Mouse (Mus musculus) stomach, postnatal 0 days (tissue): ENCODE measurements around the gene Prrc2a. TPM values are rescaled to one million over a fixed set of nuclear protein-coding genes. Genes with fewer than 3 reads are reported as not detected.

Source experiments
- ATAC-seq: fragments of 200-750 bp; cut with Nextera tagmentation; 2 replicates; pipeline ENCODE4 v1.8.0; 2017; ENCODE audit not compliant: low FRiP score, low TSS enrichment
- DNase-seq: peaks from one replicate; pipeline ENCODE4 v3.0.0-alpha.2; 2016; ENCODE audit warnings: low spot score
- H3K27ac ChIP-seq: fragments of 300-500 bp; sonication (generic); replicated peaks from 2 replicates; pipeline ENCODE4 v1.5.1; 2014; ENCODE audit warnings: mild to moderate bottlenecking, control low read depth
- H3K27me3 ChIP-seq: fragments of 300-500 bp; sonication (generic); 2 replicates; pipeline ENCODE4 v1.6.1; 2014; ENCODE audit warnings: low read length; ENCODE audit not compliant: control insufficient read depth, insufficient read depth
- H3K36me3 ChIP-seq: fragments of 300-500 bp; sonication (generic); 2 replicates; pipeline ENCODE4 v1.6.1; 2014; ENCODE audit warnings: low read length, mixed read lengths; ENCODE audit not compliant: control insufficient read depth, insufficient read depth
- H3K4me1 ChIP-seq: fragments of 300-500 bp; sonication (generic); replicated peaks from 2 replicates; pipeline ENCODE4 v1.6.1; 2014; ENCODE audit warnings: antibody characterized with exemption; ENCODE audit not compliant: control insufficient read depth, insufficient read depth
- H3K4me2 ChIP-seq: fragments of 300-500 bp; sonication (generic); replicated peaks from 2 replicates; pipeline ENCODE4 v1.6.1; 2014; ENCODE audit warnings: low read depth, mild to moderate bottlenecking, control low read depth, moderate library complexity
- H3K4me3 ChIP-seq: fragments of 300-500 bp; sonication (generic); 2 replicates; pipeline ENCODE4 v1.5.1; 2014; ENCODE audit warnings: low read depth, low read length, control low read depth
- H3K9ac ChIP-seq: fragments of 300-500 bp; sonication (generic); 2 replicates; pipeline ENCODE4 v1.6.1; 2014; ENCODE audit warnings: mild to moderate bottlenecking, low read length, control low read depth, mixed read lengths
- H3K9me3 ChIP-seq: fragments of 300-500 bp; sonication (generic); 2 replicates; pipeline ENCODE4 v1.6.1; 2016; ENCODE audit warnings: low read length; ENCODE audit not compliant: control insufficient read depth
- CTCF ChIP-seq: IDR thresholded peaks from 2 replicates; pipeline ENCODE4 v1.5.1; 2016; ENCODE audit warnings: antibody characterized with exemption, low read depth, mild to moderate bottlenecking, moderate library complexity
- EP300 ChIP-seq: optimal IDR thresholded peaks from 2 replicates; pipeline ENCODE3; 2016; ENCODE audit warnings: antibody characterized with exemption
- WGBS: fragments of 180-500 bp; shearing (Covaris S2); extraction: QIAGEN DNeasy Blood & Tissue Kit; methylation state at CpG from one replicate; pipeline ENCODE4 v1.1.7; 2014; 5-methylcytosine and 5-hydroxymethylcytosine counted together
- polyA plus RNA-seq: library from polyadenylated mRNA; unstranded; fragments of >200 nt; fragmentation: Nextera tagmentation; extraction: Ambion mirVana; gene quantifications from 2 replicates; pipeline ENCODE4 v1.2.1, GENCODE M21; 2015

Gene Prrc2a
- polyA plus RNA-seq, 1 experiment from 2014 or later, result 49.3 TPM

GRCm38 (mm10) chr17:35121143-35121799 lies 43.4 kb downstream of the Prrc2a start, which contains the start of gene Gpank1:
Gene Gpank1, plus strand, starts transcription at chr17:35121455.
- peak within 1 kb of the TSS; percentile 97 for H3K4me2 ChIP-seq
- H3K4me3 ChIP-seq, result peak within 1 kb of the TSS; percentile 91
- H3K4me1 ChIP-seq, result no peaks in the 10 kb centered on the region
- TF ChIP-seq EP300, result no peak
- 0 out of 2 replicates have a peak, but pooled peaks have one; percentile 1 for TF ChIP-seq CTCF
- peak within 1 kb of the TSS; percentile 96 for H3K27ac ChIP-seq
- peak; percentile 93 for ATAC-seq
- H3K27me3 ChIP-seq, result no peaks in the 10 kb centered on the region
- peak; percentile 98 for DNase-seq
- under 1% methylated on average over 49 of the region's 50 CpGs for WGBS
- peak within 1 kb of the TSS; percentile 94 for H3K9ac ChIP-seq
- H3K36me3 ChIP-seq, result peaks cover 7% of the 10 kb centered on the region
- H3K9me3 ChIP-seq, result no peaks in the 10 kb centered on the region

- Histone ChIP-seq H3K9ac (peak overlapping the region; percentile 94), H3K4me2 (peak overlapping the region; percentile 97), H3K4me1 (no peaks in the 10 kb centered on the region), H3K27ac (peak overlapping the region; percentile 78), H3K36me3 (peaks cover 7% of the 10 kb centered on the region), H3K4me3 (peak overlapping the region; percentile 91), H3K9me3 (no peaks in the 10 kb centered on the region), H3K27me3 (no peaks in the 10 kb centered on the region)
- DNase-seq, result peak; percentile 60
- TF ChIP-seq EP300 (no peak), CTCF (no peak)
- WGBS, result under 1% methylated on average over 33 of the region's 33 CpGs
- no peak; the same call in 1 of the 2 replicates for ATAC-seq
Observed at GRCm38 (mm10) chr17:35120745-35121142, 44.0 kb downstream of the Prrc2a start.

DNA sequence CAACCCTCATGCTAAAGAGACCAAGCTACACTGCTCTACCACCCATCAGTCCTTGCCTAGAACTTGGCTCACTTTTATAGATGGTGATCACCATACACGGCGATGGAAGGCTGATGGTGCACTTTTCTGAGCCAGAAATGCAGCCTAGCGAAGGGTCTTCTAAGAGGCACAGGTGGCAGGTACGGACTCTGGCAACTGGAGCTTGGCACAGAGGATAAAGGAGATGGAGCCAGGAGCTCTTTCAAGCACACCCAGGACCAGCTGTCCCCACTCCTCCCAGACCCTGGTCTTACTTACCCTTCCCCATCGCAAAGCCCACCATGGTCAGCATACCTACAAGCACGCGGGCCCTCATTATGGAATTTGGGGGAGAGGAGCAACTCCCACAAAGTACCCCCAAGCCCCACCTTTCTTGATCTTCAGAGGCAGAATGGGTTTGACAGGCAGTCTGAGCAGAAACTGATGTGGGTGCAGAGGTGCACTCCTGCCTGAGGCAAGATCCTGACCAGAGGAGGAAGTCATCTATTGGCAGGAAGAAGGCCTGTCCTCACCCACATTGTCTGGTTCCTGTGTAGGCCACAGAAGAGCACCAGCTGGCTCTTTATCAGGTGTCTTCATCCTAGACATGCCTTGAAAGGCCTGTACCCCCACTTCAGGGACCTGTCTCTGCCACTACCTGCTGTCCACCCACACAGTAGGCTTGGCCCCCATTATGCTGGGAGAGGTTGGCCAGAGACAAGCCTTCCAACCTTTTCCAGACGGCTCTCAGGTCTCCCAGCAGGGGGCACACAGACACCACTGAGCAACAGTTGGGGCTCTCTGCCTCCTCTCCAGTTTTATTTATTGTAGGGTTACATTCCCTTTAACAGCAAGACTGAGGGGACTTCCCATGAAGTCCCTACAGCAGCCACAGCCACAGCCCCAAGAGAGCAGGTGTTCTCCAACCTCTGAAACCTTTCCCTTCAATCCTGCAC lies 49.4 kb downstream of the Prrc2a start, which contains the start of gene Ly6g5b:
Gene Ly6g5b, minus strand, starts transcription at position 383 of the 974 bp plus-strand sequence.
- no peak within 1 kb of the TSS for H3K4me2 ChIP-seq
- DNase-seq, result peak; percentile 65
- H3K9ac ChIP-seq, result no peak within 1 kb of the TSS
- H3K4me3 ChIP-seq, result no peak within 1 kb of the TSS
- ATAC-seq, result no peak
- TF ChIP-seq EP300, result no peak
- peak; percentile 74 for TF ChIP-seq CTCF
- 84% methylated on average over 8 of the region's 8 CpGs for WGBS
- peaks cover 11% of the 10 kb centered on the region for H3K36me3 ChIP-seq
- H3K27me3 ChIP-seq, result no peaks in the 10 kb centered on the region
- no peaks in the 10 kb centered on the region for H3K4me1 ChIP-seq
- H3K27ac ChIP-seq, result no peak within 1 kb of the TSS
- H3K9me3 ChIP-seq, result no peaks in the 10 kb centered on the region

GRCm38 (mm10) chr17:35111774-35112173 lies 52.9 kb downstream of the Prrc2a start:
- Histone ChIP-seq H3K4me3 (no peak overlapping the region), H3K4me2 (no peak overlapping the region), H3K9ac (no peak overlapping the region), H3K27ac (no peak overlapping the region), H3K4me1 (no peaks in the 10 kb centered on the region), H3K27me3 (no peaks in the 10 kb centered on the region), H3K36me3 (peaks cover 4% of the 10 kb centered on the region; the same call in 1 of the 2 replicates), H3K9me3 (no peaks in the 10 kb centered on the region)
- WGBS, result 72% methylated on average over 9 of the region's 9 CpGs
- no peak for TF ChIP-seq EP300
- TF ChIP-seq CTCF, result no peak
- DNase-seq (no peak), ATAC-seq (no peak)

DNA sequence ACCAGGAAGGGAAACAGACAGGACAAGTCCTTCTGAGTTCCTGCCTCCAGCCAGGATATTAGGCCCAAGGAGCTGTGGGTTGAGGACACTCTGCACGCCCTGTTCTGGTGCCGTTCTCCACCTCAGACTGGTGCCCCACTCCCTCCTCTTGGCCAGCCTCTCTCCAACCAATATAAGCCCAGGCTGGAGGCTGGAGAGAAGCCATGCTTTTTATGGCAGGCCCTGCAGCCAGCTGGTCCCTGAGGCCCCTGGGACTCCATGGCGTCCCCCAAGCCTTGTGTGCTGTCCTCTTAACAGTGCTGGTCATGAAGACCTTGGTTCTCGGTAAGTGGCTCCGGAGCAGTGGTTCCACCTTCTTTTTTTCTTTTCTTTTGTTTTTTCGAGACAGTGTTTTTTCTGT lies 56.6 kb downstream of the Prrc2a start, which contains the start of gene Ly6g5c:
Gene Ly6g5c, plus strand, starts transcription at position 183 of the 400 bp plus-strand sequence.
- H3K9ac ChIP-seq, result no peak within 1 kb of the TSS
- TF ChIP-seq EP300, result no peak
- TF ChIP-seq CTCF, result no peak
- no peaks in the 10 kb centered on the region for H3K4me1 ChIP-seq
- no peaks in the 10 kb centered on the region for H3K36me3 ChIP-seq
- ATAC-seq, result no peak
- no peak within 1 kb of the TSS for H3K4me3 ChIP-seq
- H3K27ac ChIP-seq, result no peak within 1 kb of the TSS
- no peaks in the 10 kb centered on the region for H3K27me3 ChIP-seq
- 84% methylated on average over 6 of the region's 6 CpGs for WGBS
- no peak within 1 kb of the TSS for H3K4me2 ChIP-seq
- H3K9me3 ChIP-seq, result no peaks in the 10 kb centered on the region
- no peak for DNase-seq
